Mouse (Mus musculus): ENCODE data around the gene 2410137M14Rik.

The 2410137M14Rik gene

DNA sequence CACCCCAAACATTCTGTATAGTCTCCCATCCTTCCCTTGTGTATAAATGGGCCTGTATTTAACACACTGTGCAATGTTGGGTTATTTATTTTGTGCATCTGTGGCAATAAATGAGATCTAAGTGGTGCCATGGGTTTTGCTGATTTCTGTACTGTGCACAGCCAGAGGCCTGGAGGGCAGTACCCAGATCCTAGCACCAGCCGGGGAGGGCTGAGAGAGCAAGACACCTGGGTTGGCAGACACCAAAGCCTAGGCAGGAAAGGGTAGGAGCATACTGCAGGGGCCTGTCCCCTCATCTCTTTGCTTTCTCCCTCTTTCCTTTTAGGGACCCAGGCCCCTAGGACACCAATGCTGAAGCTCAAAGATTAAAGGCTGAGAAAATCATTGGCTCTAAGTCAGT is 32.8 kb downstream of the 2410137M14Rik start:
- DNase-seq (ENCODE audit: low read depth, low spot score), result no peak

- DNase-seq (ENCODE audit: low read depth, low spot score), result no peak
These were observed 33.8 kb downstream of the 2410137M14Rik start for GRCm38 (mm10) chr17:36947051-36947819.

GRCm38 (mm10) chr17:36944121-36944775 is 36.8 kb downstream of the 2410137M14Rik start:
- DNase-seq (ENCODE audit: low read depth, low spot score), result no peak

DNA sequence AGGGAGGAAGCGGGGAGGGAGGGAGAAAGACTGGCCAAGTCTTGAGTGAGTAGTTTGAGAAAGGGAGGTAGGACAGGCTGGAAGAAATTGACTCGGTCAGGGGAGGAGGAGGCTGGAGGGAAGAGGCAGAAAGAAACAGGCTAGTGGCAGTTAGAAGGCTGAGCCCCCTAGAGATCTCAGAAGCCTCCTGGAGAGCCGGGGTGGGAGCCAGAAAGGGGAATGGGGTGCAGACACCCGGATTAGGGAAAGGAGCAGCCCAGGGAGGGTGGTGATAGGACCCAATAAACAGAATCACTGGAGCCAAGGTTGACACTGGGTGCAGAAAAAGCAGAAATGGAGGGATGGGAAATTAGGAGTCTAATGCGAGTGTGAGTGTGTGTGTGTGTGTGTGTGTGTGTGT is 37.3 kb downstream of the 2410137M14Rik start:
- DNase-seq (ENCODE audit: low read depth, low spot score), result no peak

GRCm38 (mm10) chr17:36942791-36943471 is 38.1 kb downstream of the 2410137M14Rik start, which contains the start of gene Rnf39:
Gene Rnf39 (plus strand): TSS chr17:36942918.
- no peak for DNase-seq (ENCODE audit: low read depth, low spot score)

- no peak for DNase-seq (ENCODE audit: low read depth, low spot score)
These were observed 38.6 kb downstream of the 2410137M14Rik start for GRCm38 (mm10) chr17:36942391-36942790.

DNA sequence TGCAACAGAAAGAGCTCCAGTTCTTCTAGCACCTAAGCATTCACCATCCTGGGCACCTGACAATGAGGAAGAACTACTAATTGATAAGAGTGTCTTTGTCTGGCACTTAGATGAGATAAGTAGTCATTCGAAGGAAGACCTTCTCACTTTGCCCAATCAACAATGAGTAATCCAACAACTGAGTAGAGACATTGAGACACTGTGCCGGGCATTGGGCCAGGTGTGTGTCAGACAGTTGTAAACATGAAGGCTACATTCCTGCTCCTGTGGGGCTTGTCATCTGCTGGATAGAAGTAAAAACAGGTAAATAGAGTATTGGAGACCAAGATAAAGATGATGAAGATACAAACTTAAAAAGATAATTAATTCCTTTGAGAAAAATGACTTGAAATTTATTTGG is 43.0 kb downstream of the 2410137M14Rik start:
- DNase-seq (ENCODE audit: low read depth, low spot score), result no peak

GRCm38 (mm10) chr17:36931806-36932205 is 49.2 kb downstream of the 2410137M14Rik start:
- DNase-seq (ENCODE audit: low read depth, low spot score), result no peak

DNA sequence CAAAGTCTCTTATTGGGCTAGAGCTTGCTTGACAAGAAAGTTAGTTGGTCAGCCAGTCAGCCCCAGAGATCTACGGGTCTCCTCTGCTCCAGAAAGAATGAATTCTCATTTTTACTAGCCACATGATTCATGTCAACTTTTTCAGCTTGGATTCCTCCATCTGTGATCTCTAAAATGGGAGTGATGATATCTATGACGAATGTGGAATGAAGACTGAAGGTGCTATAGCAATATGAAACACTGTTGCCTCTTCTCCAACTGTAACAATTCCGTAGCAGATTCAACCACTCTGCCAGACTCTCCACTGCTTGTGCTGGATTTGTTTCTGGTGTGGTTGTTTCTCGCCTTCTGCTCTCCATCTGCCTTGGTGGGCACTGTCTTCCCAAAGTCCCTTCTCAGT is 49.9 kb downstream of the 2410137M14Rik start:
- DNase-seq (ENCODE audit: low read depth, low spot score), result no peak

- no peak for DNase-seq (ENCODE audit: low read depth, low spot score)
These were observed 50.8 kb downstream of the 2410137M14Rik start for GRCm38 (mm10) chr17:36930233-36930632.

DNA sequence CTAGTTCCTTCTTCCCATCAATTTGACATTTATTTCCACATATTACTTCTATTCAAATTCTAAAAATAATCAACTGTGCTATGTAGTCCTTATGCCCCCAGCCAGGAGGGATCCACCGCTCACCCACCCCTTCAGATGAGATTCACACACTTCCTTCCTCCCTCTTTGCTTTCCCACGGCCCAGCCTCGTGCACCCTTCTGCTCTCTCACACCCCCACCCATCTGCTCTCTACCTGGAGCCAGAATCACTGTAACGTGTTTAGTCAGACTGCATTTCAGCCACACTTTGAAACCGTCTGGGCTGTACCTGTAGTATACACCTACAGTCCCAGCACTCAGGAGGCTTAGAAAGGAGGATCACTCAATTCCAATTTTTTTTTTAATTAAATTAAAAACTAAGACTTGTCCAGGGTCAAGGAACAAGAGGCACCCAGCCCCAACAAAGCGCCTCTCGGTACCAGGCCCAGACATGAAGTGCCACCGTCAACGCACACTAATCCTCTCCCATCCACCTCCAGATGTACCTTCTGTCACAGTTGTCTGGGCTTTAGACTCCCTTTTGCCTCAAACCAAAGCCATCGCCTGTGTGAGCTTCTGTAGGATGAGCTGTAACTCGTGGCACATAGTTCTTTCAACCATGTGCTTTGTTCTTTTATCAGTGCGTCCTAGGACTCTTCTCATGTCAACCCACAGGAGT is 51.7 kb downstream of the 2410137M14Rik start:
- DNase-seq (ENCODE audit: low read depth, low spot score), result no peak

All from c-Kit-negative CD71-positive TER-119-positive erythroid progenitor cells, embryonic 14.5 days (primary cell).